Mouse (Mus musculus): ENCODE results near the gene Cyp2s1. TPM values are rescaled to one million over a fixed set of nuclear protein-coding genes. Genes with fewer than 3 reads are reported as not detected.

Cyp2s1 gene
- total RNA-seq (2017), result 0.27 and 0.29 TPM in 2 replicates

GRCm38 (mm10) chr7:25816241-25816919 is at the start of gene Cyp2s1:
Gene Cyp2s1, minus strand, starts transcription at chr7:25816913.
- ATAC-seq (replicated peaks; ENCODE audit: low read depth, poor library complexity, severe bottlenecking), result peak; percentile 59

- no peak for ATAC-seq (replicated peaks; ENCODE audit: low read depth, poor library complexity, severe bottlenecking)
These were observed 48.1 kb upstream of the Cyp2s1 start for GRCm38 (mm10) chr7:25864861-25865260.

- ATAC-seq (replicated peaks; ENCODE audit: low read depth, poor library complexity, severe bottlenecking), result no peak
These were observed 47.0 kb upstream of the Cyp2s1 start for GRCm38 (mm10) chr7:25863756-25864155.

GRCm38 (mm10) chr7:25862365-25862764 is 45.7 kb upstream of the Cyp2s1 start:
- no peak for ATAC-seq (replicated peaks; ENCODE audit: low read depth, poor library complexity, severe bottlenecking)

- ATAC-seq (replicated peaks; ENCODE audit: low read depth, poor library complexity, severe bottlenecking), result peak; percentile 71
These were observed 43.5 kb upstream of the Cyp2s1 start for GRCm38 (mm10) chr7:25859962-25860870.

GRCm38 (mm10) chr7:25855082-25855481 is 38.4 kb upstream of the Cyp2s1 start:
- peak; percentile 95 for ATAC-seq (replicated peaks; ENCODE audit: low read depth, poor library complexity, severe bottlenecking)

- ATAC-seq (replicated peaks; ENCODE audit: low read depth, poor library complexity, severe bottlenecking), result peak; percentile 42
These were observed 31.7 kb upstream of the Cyp2s1 start for GRCm38 (mm10) chr7:25848444-25848812.

- ATAC-seq (replicated peaks; ENCODE audit: low read depth, poor library complexity, severe bottlenecking), result peak; percentile 96
These were observed 31.2 kb upstream of the Cyp2s1 start for GRCm38 (mm10) chr7:25847722-25848443.

- ATAC-seq (replicated peaks; ENCODE audit: low read depth, poor library complexity, severe bottlenecking), result no peak
These were observed 28.2 kb upstream of the Cyp2s1 start for GRCm38 (mm10) chr7:25844885-25845284.

GRCm38 (mm10) chr7:25844423-25844822 is 27.7 kb upstream of the Cyp2s1 start:
- no peak for ATAC-seq (replicated peaks; ENCODE audit: low read depth, poor library complexity, severe bottlenecking)

GRCm38 (mm10) chr7:25843492-25843891 is 26.8 kb upstream of the Cyp2s1 start:
- ATAC-seq (replicated peaks; ENCODE audit: low read depth, poor library complexity, severe bottlenecking), result no peak

GRCm38 (mm10) chr7:25840908-25841307 is 24.2 kb upstream of the Cyp2s1 start:
- ATAC-seq (replicated peaks; ENCODE audit: low read depth, poor library complexity, severe bottlenecking), result no peak

GRCm38 (mm10) chr7:25835188-25835891 is 18.6 kb upstream of the Cyp2s1 start:
- peak; percentile 62 for ATAC-seq (replicated peaks; ENCODE audit: low read depth, poor library complexity, severe bottlenecking)

GRCm38 (mm10) chr7:25831557-25832530 is 15.1 kb upstream of the Cyp2s1 start:
- ATAC-seq (replicated peaks; ENCODE audit: low read depth, poor library complexity, severe bottlenecking), result no peak

- no peak for ATAC-seq (replicated peaks; ENCODE audit: low read depth, poor library complexity, severe bottlenecking)
These were observed 13.5 kb upstream of the Cyp2s1 start for GRCm38 (mm10) chr7:25830251-25830650.

GRCm38 (mm10) chr7:25827199-25827598 is 10.5 kb upstream of the Cyp2s1 start:
- ATAC-seq (replicated peaks; ENCODE audit: low read depth, poor library complexity, severe bottlenecking), result peak; percentile 88

- no peak for ATAC-seq (replicated peaks; ENCODE audit: low read depth, poor library complexity, severe bottlenecking)
These were observed 9.3 kb upstream of the Cyp2s1 start for GRCm38 (mm10) chr7:25826029-25826428.

GRCm38 (mm10) chr7:25825043-25825442 is 8.3 kb upstream of the Cyp2s1 start:
- no peak for ATAC-seq (replicated peaks; ENCODE audit: low read depth, poor library complexity, severe bottlenecking)

- no peak for ATAC-seq (replicated peaks; ENCODE audit: low read depth, poor library complexity, severe bottlenecking)
These were observed 1.1 kb downstream of the Cyp2s1 start for GRCm38 (mm10) chr7:25815571-25815970.

Measured in common myeloid progenitor, adult 5-6 weeks (primary cell).